Mouse (Mus musculus) CH12.LX (cell line): ENCODE data around the gene Gm10428. TPM values are rescaled to one million over a fixed set of nuclear protein-coding genes. Genes with fewer than 3 reads are reported as not detected.
A peak's percentile ranks its signal among the peaks of the same experiment; 100 is the strongest.

Source experiments
- DNase-seq: peaks from one replicate; pipeline ENCODE4 v3.0.0-alpha.2; 2013; ENCODE audit errors: extremely low read depth
- H3K27ac ChIP-seq: 2 replicates; pipeline ENCODE4 v1.5.1; 2012; ENCODE audit warnings: low read depth, mild to moderate bottlenecking, control low read depth, moderate library complexity; ENCODE audit not compliant: insufficient read depth
- H3K27me3 ChIP-seq: replicated peaks from 2 replicates; pipeline ENCODE3; 2012; ENCODE audit warnings: inconsistent platforms
- H3K36me3 ChIP-seq, 2 experiments: replicated peaks in 1 of 2; 2 replicates each; pipeline versions ENCODE3 to v1.6.1; 2012; ENCODE audit warnings: inconsistent platforms in 1 of 2, low read length in 1 of 2, mild to moderate bottlenecking in 1 of 2, mixed read lengths in 1 of 2, moderate library complexity in 1 of 2; ENCODE audit not compliant: control insufficient read depth in 1 of 2, insufficient read depth in 1 of 2
- H3K4me1 ChIP-seq, 2 experiments: 2 replicates each; pipeline ENCODE4 v1.6.1; 2012; ENCODE audit warnings: inconsistent platforms in 1 of 2, moderate library complexity in 1 of 2; ENCODE audit not compliant: insufficient read depth in 2 of 2, control insufficient read depth in 1 of 2
- H3K4me2 ChIP-seq: 2 replicates; pipeline ENCODE4 v1.6.1; 2012; ENCODE audit warnings: low read depth, mild to moderate bottlenecking, control low read depth; ENCODE audit not compliant: poor library complexity, insufficient read depth, severe bottlenecking
- H3K4me3 ChIP-seq, 3 experiments: fragments of 150-350 bp in 1 of 3; sonication (generic) in 1 of 3; replicated peaks in 1 of 3; 2 replicates each; pipeline versions ENCODE3 to v1.5.1; 2011 to 2012; ENCODE audit warnings: low read depth in 2 of 3, low read length in 2 of 3, mild to moderate bottlenecking in 2 of 3, moderate library complexity in 2 of 3, control low read depth in 1 of 3, improper control_type of control experiment in 1 of 3, inconsistent platforms in 1 of 3, mixed read lengths in 1 of 3; ENCODE audit not compliant: poor library complexity in 1 of 3
- H3K79me2 ChIP-seq: replicated peaks from 2 replicates; pipeline ENCODE4 v1.6.1; 2012; ENCODE audit warnings: mild to moderate bottlenecking, moderate library complexity; ENCODE audit not compliant: control insufficient read depth, poor library complexity, insufficient read depth, severe bottlenecking; ENCODE audit errors: extremely low read depth
- H3K9ac ChIP-seq: 2 replicates; pipeline ENCODE4 v1.6.1; 2012; ENCODE audit warnings: low read depth, mild to moderate bottlenecking, control low read depth, moderate library complexity; ENCODE audit not compliant: insufficient read depth
- H3K9me3 ChIP-seq: replicated peaks from 2 replicates; pipeline ENCODE3; 2012; ENCODE audit warnings: low read length, inconsistent platforms, mixed read lengths
- BHLHE40 ChIP-seq: IDR thresholded peaks from 2 replicates; pipeline ENCODE4 v1.6.1; 2011; ENCODE audit warnings: mild to moderate bottlenecking, low read depth, low read length, improper control_type of control experiment
- CHD2 ChIP-seq: IDR thresholded peaks from 2 replicates; pipeline ENCODE4 v1.6.1; 2011; ENCODE audit warnings: low read length, improper control_type of control experiment
- E2F4 ChIP-seq: IDR thresholded peaks from 2 replicates; pipeline ENCODE4 v1.6.1; 2011; ENCODE audit warnings: low read depth, low read length, improper control_type of control experiment; ENCODE audit not compliant: insufficient replicate concordance
- ETS1 ChIP-seq: conservative IDR thresholded peaks from 2 replicates; pipeline ENCODE4 v1.6.1; 2012; ENCODE audit warnings: low read depth, mild to moderate bottlenecking, inconsistent platforms, low read length, improper control_type of control experiment, moderate library complexity
- GABPA ChIP-seq: IDR thresholded peaks from 2 replicates; pipeline ENCODE4 v1.6.1; 2012; ENCODE audit warnings: low read depth, low read length, improper control_type of control experiment, inconsistent platforms; ENCODE audit not compliant: insufficient replicate concordance
- HCFC1 ChIP-seq: IDR thresholded peaks from 2 replicates; pipeline ENCODE4 v1.6.1; 2012; ENCODE audit warnings: low read depth, mild to moderate bottlenecking, inconsistent platforms, low read length, improper control_type of control experiment
- IRF4 ChIP-seq: IDR thresholded peaks from 2 replicates; pipeline ENCODE4 v1.6.1; 2014; ENCODE audit warnings: low read depth, mild to moderate bottlenecking, inconsistent platforms, low read length, improper control_type of control experiment
- JUN ChIP-seq: IDR thresholded peaks from 2 replicates; pipeline ENCODE4 v1.6.1; 2011; ENCODE audit warnings: low read depth, mild to moderate bottlenecking, low read length, improper control_type of control experiment, moderate library complexity; ENCODE audit not compliant: insufficient read depth
- JUND ChIP-seq: conservative IDR thresholded peaks from 2 replicates; pipeline ENCODE4 v1.6.1; 2011; ENCODE audit warnings: low read depth, low read length, improper control_type of control experiment
- KAT2A ChIP-seq: IDR thresholded peaks from 2 replicates; pipeline ENCODE4 v1.6.1; 2012; ENCODE audit warnings: low read length, improper control_type of control experiment, inconsistent platforms; ENCODE audit not compliant: insufficient replicate concordance
- MAFK ChIP-seq: IDR thresholded peaks from 2 replicates; pipeline ENCODE4 v1.6.1; 2011; ENCODE audit warnings: low read length, improper control_type of control experiment; ENCODE audit not compliant: insufficient replicate concordance
- MAX ChIP-seq: IDR thresholded peaks from 2 replicates; pipeline ENCODE4 v1.6.1; 2011; ENCODE audit warnings: low read length, improper control_type of control experiment
- MXI1 ChIP-seq: IDR thresholded peaks from 2 replicates; pipeline ENCODE4 v1.6.1; 2011; ENCODE audit warnings: mild to moderate bottlenecking, low read depth, low read length, improper control_type of control experiment
- PAX5 ChIP-seq: IDR thresholded peaks from 2 replicates; pipeline ENCODE4 v1.6.1; 2012; ENCODE audit warnings: low read length, inconsistent platforms, mixed read lengths
- SMC3 ChIP-seq: IDR thresholded peaks from 2 replicates; pipeline ENCODE4 v1.6.1; 2011; ENCODE audit warnings: low read depth, low read length, improper control_type of control experiment
- TBP ChIP-seq: conservative IDR thresholded peaks from 2 replicates; pipeline ENCODE4 v1.6.1; 2011; ENCODE audit warnings: low read depth, low read length, improper control_type of control experiment
- USF1 ChIP-seq: IDR thresholded peaks from 2 replicates; pipeline ENCODE4 v1.6.1; 2014; ENCODE audit warnings: low read depth, mild to moderate bottlenecking, inconsistent platforms, low read length, improper control_type of control experiment
- USF2 ChIP-seq: conservative IDR thresholded peaks from 2 replicates; pipeline ENCODE4 v1.6.1; 2011; ENCODE audit warnings: low read depth, low read length, improper control_type of control experiment
- ZMIZ1 ChIP-seq: IDR thresholded peaks from 2 replicates; pipeline ENCODE4 v1.6.1; 2012; ENCODE audit warnings: low read depth, mild to moderate bottlenecking, inconsistent platforms, low read length, improper control_type of control experiment
- ZNF384 ChIP-seq: IDR thresholded peaks from 2 replicates; pipeline ENCODE4 v1.6.1; 2012; ENCODE audit warnings: low read depth, low read length, improper control_type of control experiment, inconsistent platforms
- dilution Hi-C: fragments of 300-500 bp; cut with MboI; formaldehyde crosslinking; loops from 2 replicates; pipeline ENCODE4 v1.14.3; 2020; ENCODE audit warnings: low sequenced_read_pairs; ENCODE audit not compliant: extremely low pct_unique_long_range_greater_than_20kb, extremely low pct_ligation_motif_present
- in situ Hi-C: fragments of 300-500 bp; cut with MboI; formaldehyde crosslinking; loops from 3 replicates; pipeline ENCODE4 v1.14.3; 2019; ENCODE audit warnings: low sequenced_read_pairs, low pct_ligation_motif_present, low pct_unique_long_range_greater_than_20kb, mixed read lengths
- polyA plus RNA-seq: library from polyadenylated mRNA; unstranded; fragments of >175 nt; gene quantifications from 2 replicates; pipeline ENCODE4 v1.2.1, GENCODE M21; 2012; ENCODE audit warnings: low read depth; ENCODE audit not compliant: insufficient read length
- total RNA-seq, 2 experiments: library from RNA; depleted of rRNA; stranded (reverse); fragments of 300-350 nt in 1 of 2; fragments of >200 nt in 1 of 2; gene quantifications; 2 replicates each; pipeline ENCODE4 v1.2.3; 2012 to 2014

Gm10428 gene
- total and polyA plus RNA-seq, 3 experiments, result not detected

- TF ChIP-seq KAT2A (no peak), SMC3 (peak; percentile 71), ZMIZ1 (no peak)
These were observed 8.8 kb upstream of the Gm10428 start (continued) for GRCm38 (mm10) chr11:62744103-62744502.

GRCm38 (mm10) chr11:62746001-62746533, 6.8 kb upstream of the Gm10428 start:
- in situ Hi-C loops (no loop called here), dilution Hi-C loops (no loop called here)
- Histone ChIP-seq H3K27ac (no peak overlapping the region), H3K4me2 (no peak overlapping the region), H3K4me3 (no peak overlapping the region), H3K4me1 (no peaks in the 10 kb centered on the region), H3K9me3 (no peaks in the 10 kb centered on the region), H3K9ac (no peak overlapping the region), H3K79me2 (no peaks in the 10 kb centered on the region), H3K27me3 (peaks cover 2% of the 10 kb centered on the region), H3K36me3 (no peaks in the 10 kb centered on the region)
- TF ChIP-seq MAX (no peak), MAFK (no peak), TBP (no peak), GABPA (no peak), USF1 (no peak), JUND (no peak), BHLHE40 (no peak), USF2 (no peak), E2F4 (no peak), ZNF384 (no peak), HCFC1 (no peak), MXI1 (no peak), CHD2 (no peak), IRF4 (no peak), KAT2A (no peak), JUN (no peak), ETS1 (no peak), PAX5 (no peak)
- no peak for DNase-seq

- H3K36me3 ChIP-seq, result no peaks in the 10 kb centered on the region
- in situ Hi-C loops, result no loop called here
- TF ChIP-seq BHLHE40 (0 out of 2 replicates have a peak, but pooled peaks have one; percentile 13), PAX5 (no peak)
- TF ChIP-seq, all 38 proteins: peak for 1
- Histone ChIP-seq H3K4me3 (no peak overlapping the region), H3K9me3 (no peaks in the 10 kb centered on the region), H3K79me2 (no peaks in the 10 kb centered on the region), H3K27me3 (peaks cover 4% of the 10 kb centered on the region), H3K27ac (no peak overlapping the region), H3K4me1 (no peaks in the 10 kb centered on the region), H3K4me2 (no peak overlapping the region), H3K9ac (no peak overlapping the region)
- DNase-seq, result no peak
- dilution Hi-C loops, result no loop called here
These were observed 5.7 kb upstream of the Gm10428 start for GRCm38 (mm10) chr11:62747227-62747626.
